Mouse (Mus musculus): ENCODE results near the gene Fmo4. TPM values are rescaled to one million over a fixed set of nuclear protein-coding genes. Genes with fewer than 3 reads are reported as not detected.
"Not testable (repeated sequence)": the region's sequence is repeated elsewhere in the genome, so short reads cannot be mapped to it uniquely, and the experiment has no call there.

Fmo4 gene
- polyA plus RNA-seq, 1 experiment = 0.08 TPM

- H3K27me3 ChIP-seq (ENCODE audit: control insufficient read depth, insufficient read depth, low read length) = no peaks in the 10 kb centered on the region
These were observed 6.3 kb downstream of the Fmo4 start for GRCm38 (mm10) chr1:162807441-162807840.

GRCm38 (mm10) chr1:162805011-162805410 is 8.8 kb downstream of the Fmo4 start:
- no peak for DNase-seq
- no peaks in the 10 kb centered on the region for H3K36me3 ChIP-seq (ENCODE audit: control insufficient read depth, insufficient read depth, low read length)
- TF ChIP-seq POLR2A (IDR thresholded peaks at IDR 0.05; ENCODE audit: control insufficient read depth, extremely low read depth, insufficient read depth, low read length, poor library complexity) = no peak
- TF ChIP-seq CTCF (IDR thresholded peaks at IDR 0.05; ENCODE audit: borderline replicate concordance, control insufficient read depth, extremely low read depth, insufficient read depth, low read length, poor library complexity) = no peak
- 54% methylated on average over 5 of the region's 5 CpGs for WGBS
- H3K27me3 ChIP-seq (ENCODE audit: control insufficient read depth, insufficient read depth, low read length) = no peaks in the 10 kb centered on the region
- no peak overlapping the region for H3K27ac ChIP-seq (ENCODE audit: control insufficient read depth, insufficient read depth, low read length)
- no peaks in the 10 kb centered on the region for H3K4me1 ChIP-seq (replicated peaks; ENCODE audit: control insufficient read depth, insufficient read depth, low read length)
- H3K4me3 ChIP-seq (ENCODE audit: control insufficient read depth, insufficient read depth, low read length) = no peak overlapping the region

More at GRCm38 (mm10) chr1:162807441-162807840, 6.3 kb downstream of the Fmo4 start:
- Histone ChIP-seq H3K36me3 (ENCODE audit: control insufficient read depth, insufficient read depth, low read length) (no peaks in the 10 kb centered on the region), H3K4me3 (ENCODE audit: control insufficient read depth, insufficient read depth, low read length) (no peak overlapping the region), H3K27ac (ENCODE audit: control insufficient read depth, insufficient read depth, low read length) (no peak overlapping the region), H3K4me1 (replicated peaks; ENCODE audit: control insufficient read depth, insufficient read depth, low read length) (no peaks in the 10 kb centered on the region)
- DNase-seq = no peak
- TF ChIP-seq CTCF (IDR thresholded peaks at IDR 0.05; ENCODE audit: borderline replicate concordance, control insufficient read depth, extremely low read depth, insufficient read depth, low read length, poor library complexity) (no peak), POLR2A (IDR thresholded peaks at IDR 0.05; ENCODE audit: control insufficient read depth, extremely low read depth, insufficient read depth, low read length, poor library complexity) (no peak)
- 94% methylated on average over 5 of the region's 5 CpGs for WGBS

GRCm38 (mm10) chr1:162796441-162796840 is 17.3 kb downstream of the Fmo4 start:
- no peak for DNase-seq
- H3K4me3 ChIP-seq (ENCODE audit: control insufficient read depth, insufficient read depth, low read length) = no peak overlapping the region
- H3K27ac ChIP-seq (ENCODE audit: control insufficient read depth, insufficient read depth, low read length) = no peak overlapping the region
- H3K36me3 ChIP-seq (ENCODE audit: control insufficient read depth, insufficient read depth, low read length) = no peaks in the 10 kb centered on the region
- no peaks in the 10 kb centered on the region for H3K27me3 ChIP-seq (ENCODE audit: control insufficient read depth, insufficient read depth, low read length)
- no peak for TF ChIP-seq POLR2A (IDR thresholded peaks at IDR 0.05; ENCODE audit: control insufficient read depth, extremely low read depth, insufficient read depth, low read length, poor library complexity)
- TF ChIP-seq CTCF (IDR thresholded peaks at IDR 0.05; ENCODE audit: borderline replicate concordance, control insufficient read depth, extremely low read depth, insufficient read depth, low read length, poor library complexity) = no peak
- H3K4me1 ChIP-seq (replicated peaks; ENCODE audit: control insufficient read depth, insufficient read depth, low read length) = no peaks in the 10 kb centered on the region

- H3K27me3 ChIP-seq (ENCODE audit: control insufficient read depth, insufficient read depth, low read length) = no peaks in the 10 kb centered on the region
- H3K4me3 ChIP-seq (ENCODE audit: control insufficient read depth, insufficient read depth, low read length) = no peak overlapping the region
- DNase-seq = no peak
- TF ChIP-seq POLR2A (IDR thresholded peaks at IDR 0.05; ENCODE audit: control insufficient read depth, extremely low read depth, insufficient read depth, low read length, poor library complexity) (no peak), CTCF (IDR thresholded peaks at IDR 0.05; ENCODE audit: borderline replicate concordance, control insufficient read depth, extremely low read depth, insufficient read depth, low read length, poor library complexity) (no peak)
- H3K4me1 ChIP-seq (replicated peaks; ENCODE audit: control insufficient read depth, insufficient read depth, low read length) = no peaks in the 10 kb centered on the region
- H3K36me3 ChIP-seq (ENCODE audit: control insufficient read depth, insufficient read depth, low read length) = no peaks in the 10 kb centered on the region
- 76% methylated on average over 7 of the region's 7 CpGs for WGBS
- H3K27ac ChIP-seq (ENCODE audit: control insufficient read depth, insufficient read depth, low read length) = no peak overlapping the region
These were observed 21.3 kb downstream of the Fmo4 start for GRCm38 (mm10) chr1:162792306-162793044.

- WGBS = 91% methylated on average over 4 of the region's 4 CpGs
- H3K36me3 ChIP-seq (ENCODE audit: control insufficient read depth, insufficient read depth, low read length) = no peaks in the 10 kb centered on the region
- no peak for TF ChIP-seq CTCF (IDR thresholded peaks at IDR 0.05; ENCODE audit: borderline replicate concordance, control insufficient read depth, extremely low read depth, insufficient read depth, low read length, poor library complexity)
- TF ChIP-seq POLR2A (IDR thresholded peaks at IDR 0.05; ENCODE audit: control insufficient read depth, extremely low read depth, insufficient read depth, low read length, poor library complexity) = no peak
- no peaks in the 10 kb centered on the region for H3K4me1 ChIP-seq (replicated peaks; ENCODE audit: control insufficient read depth, insufficient read depth, low read length)
- DNase-seq = no peak
- H3K27ac ChIP-seq (ENCODE audit: control insufficient read depth, insufficient read depth, low read length) = no peak overlapping the region
- no peak overlapping the region for H3K4me3 ChIP-seq (ENCODE audit: control insufficient read depth, insufficient read depth, low read length)
- H3K27me3 ChIP-seq (ENCODE audit: control insufficient read depth, insufficient read depth, low read length) = no peaks in the 10 kb centered on the region
These were observed 28.6 kb downstream of the Fmo4 start for GRCm38 (mm10) chr1:162785222-162785621.

- no peak for TF ChIP-seq POLR2A (IDR thresholded peaks at IDR 0.05; ENCODE audit: control insufficient read depth, extremely low read depth, insufficient read depth, low read length, poor library complexity)
- TF ChIP-seq CTCF (IDR thresholded peaks at IDR 0.05; ENCODE audit: borderline replicate concordance, control insufficient read depth, extremely low read depth, insufficient read depth, low read length, poor library complexity) = no peak
- WGBS = 95% methylated on average over 7 of the region's 7 CpGs
These were observed 30.0 kb downstream of the Fmo4 start for GRCm38 (mm10) chr1:162783669-162784248.

GRCm38 (mm10) chr1:162781035-162781434 is 32.7 kb downstream of the Fmo4 start:
- not testable (repeated sequence) for DNase-seq; H3K36me3 ChIP-seq (ENCODE audit: control insufficient read depth, insufficient read depth, low read length); H3K4me3 ChIP-seq (ENCODE audit: control insufficient read depth, insufficient read depth, low read length); H3K27ac ChIP-seq (ENCODE audit: control insufficient read depth, insufficient read depth, low read length); H3K4me1 ChIP-seq (replicated peaks; ENCODE audit: control insufficient read depth, insufficient read depth, low read length); H3K27me3 ChIP-seq (ENCODE audit: control insufficient read depth, insufficient read depth, low read length)
- WGBS = 96% methylated on average over 2 of the region's 2 CpGs

More at GRCm38 (mm10) chr1:162783669-162784248, 30.0 kb downstream of the Fmo4 start:
- Histone ChIP-seq H3K4me1 (replicated peaks; ENCODE audit: control insufficient read depth, insufficient read depth, low read length) (no peaks in the 10 kb centered on the region), H3K4me3 (ENCODE audit: control insufficient read depth, insufficient read depth, low read length) (no peak overlapping the region), H3K27me3 (ENCODE audit: control insufficient read depth, insufficient read depth, low read length) (no peaks in the 10 kb centered on the region), H3K27ac (ENCODE audit: control insufficient read depth, insufficient read depth, low read length) (no peak overlapping the region), H3K36me3 (ENCODE audit: control insufficient read depth, insufficient read depth, low read length) (no peaks in the 10 kb centered on the region)
- no peak for DNase-seq

Data from thymus, adult 2 months (tissue).